ENCODE assay signal across 9 mouse cellular contexts in genomic region chr1:152640195-152640981, GRCm38 (mm10).
DNase-seq lines count a peak whose midpoint lies in the region; ATAC-seq and TF ChIP-seq lines count a peak whose summit lies in the region.
"Had no signal": no experiment of that assay in that cellular context is flagged by ENCODE, and none has a peak within 500 bp of the region (broad histone marks: within the 10 kb centered on the region; RNA-seq: fewer than 3 reads in every experiment).

No protein-coding gene starts in this region.

- 63% methylated on average over 11 of the region's 11 CpGs for WGBS in hindbrain, embryonic 13.5 days
- WGBS in hindbrain, embryonic 11.5 days: 80% methylated on average over 11 of the region's 11 CpGs
- 48% methylated on average over 11 of the region's 11 CpGs for WGBS in embryonic facial prominence, embryonic 13.5 days
- 37% methylated on average over 11 of the region's 11 CpGs for WGBS in heart, embryonic 12.5 days
- WGBS in kidney, postnatal 0 days: 48% methylated on average over 11 of the region's 11 CpGs
- WGBS in limb, embryonic 13.5 days: 33% methylated on average over 11 of the region's 11 CpGs

- H3K4me2 ChIP-seq in hindbrain, embryonic 13.5 days: no peak overlapping the region
- H3K4me2 ChIP-seq in hindbrain, embryonic 11.5 days (replicated peaks; ENCODE audit: low read depth, low read length): no peak overlapping the region
- no peak overlapping the region for H3K4me2 ChIP-seq in embryonic facial prominence, embryonic 13.5 days
- H3K4me2 ChIP-seq in heart, embryonic 12.5 days: no peak overlapping the region
- H3K4me2 ChIP-seq in kidney, postnatal 0 days (ENCODE audit: low read length): no peak overlapping the region
- H3K4me2 ChIP-seq in limb, embryonic 13.5 days (replicated peaks): no peak overlapping the region

- H3K9me3 ChIP-seq in hindbrain, embryonic 13.5 days: no peaks in the 10 kb centered on the region
- H3K9me3 ChIP-seq in hindbrain, embryonic 11.5 days (ENCODE audit: control insufficient read depth, low read length): no peaks in the 10 kb centered on the region
- H3K9me3 ChIP-seq in embryonic facial prominence, embryonic 13.5 days: no peaks in the 10 kb centered on the region
- H3K9me3 ChIP-seq in heart, embryonic 12.5 days (replicated peaks): no peaks in the 10 kb centered on the region
- no peaks in the 10 kb centered on the region for H3K9me3 ChIP-seq in kidney, postnatal 0 days (replicated peaks; ENCODE audit: low read length)
- no peaks in the 10 kb centered on the region for H3K9me3 ChIP-seq in limb, embryonic 13.5 days

- H3K4me3 ChIP-seq in hindbrain, embryonic 13.5 days: no peak overlapping the region
- no peak overlapping the region for H3K4me3 ChIP-seq in hindbrain, embryonic 11.5 days (ENCODE audit: low read depth, low read length)
- no peak overlapping the region for H3K4me3 ChIP-seq in embryonic facial prominence, embryonic 13.5 days
- no peak overlapping the region for H3K4me3 ChIP-seq in heart, embryonic 12.5 days
- no peak overlapping the region for H3K4me3 ChIP-seq in kidney, postnatal 0 days (replicated peaks; ENCODE audit: low read depth, low read length)
- H3K4me3 ChIP-seq in limb, embryonic 13.5 days: no peak overlapping the region
- H3K4me3 ChIP-seq: erythroblast, embryonic 14.5 days had no signal

- H3K36me3 ChIP-seq in hindbrain, embryonic 13.5 days: no peaks in the 10 kb centered on the region
- no peaks in the 10 kb centered on the region for H3K36me3 ChIP-seq in hindbrain, embryonic 11.5 days (ENCODE audit: control insufficient read depth, insufficient read depth, low read length)
- no peaks in the 10 kb centered on the region for H3K36me3 ChIP-seq in embryonic facial prominence, embryonic 13.5 days
- no peaks in the 10 kb centered on the region for H3K36me3 ChIP-seq in heart, embryonic 12.5 days
- H3K36me3 ChIP-seq in kidney, postnatal 0 days (ENCODE audit: insufficient read depth, low read length): no peaks in the 10 kb centered on the region
- no peaks in the 10 kb centered on the region for H3K36me3 ChIP-seq in limb, embryonic 13.5 days

- DNase-seq in hindbrain, embryonic 11.5 days (ENCODE audit: low spot score): no peak
- DNase-seq in kidney, postnatal 0 days (ENCODE audit: low spot score): peak; percentile 65
- DNase-seq in right cerebral cortex, postnatal 36 days (ENCODE audit: low spot score in 2 of 2): peak; percentile 16 to 24
- DNase-seq in B cell, adult 2 months: no peak

- no peak for TF ChIP-seq CTCF in kidney, postnatal 0 days (IDR thresholded peaks at IDR 0.05; ENCODE audit: low read depth)

- ATAC-seq in hindbrain, embryonic 13.5 days (ENCODE audit: low FRiP score): peak; percentile 76
- ATAC-seq in hindbrain, embryonic 11.5 days (ENCODE audit: low FRiP score): no peak
- ATAC-seq in embryonic facial prominence, embryonic 13.5 days (ENCODE audit: insufficient number of reproducible peaks, insufficient read depth, low FRiP score, low TSS enrichment, low read depth): peak; percentile 82
- peak; percentile 73; the same call in 1 of the 2 replicates for ATAC-seq in heart, embryonic 12.5 days (ENCODE audit: insufficient number of reproducible peaks, low FRiP score)
- peak; percentile 59; the same call in 1 of the 2 replicates for ATAC-seq in kidney, postnatal 0 days (replicated peaks; ENCODE audit: low FRiP score, low read depth)
- ATAC-seq in limb, embryonic 13.5 days (ENCODE audit: low FRiP score, low read depth): peak; percentile 91

- peaks cover 14% of the 10 kb centered on the region; the same call in 1 of the 2 replicates for H3K4me1 ChIP-seq in hindbrain, embryonic 13.5 days (replicated peaks)
- H3K4me1 ChIP-seq in hindbrain, embryonic 11.5 days (replicated peaks; ENCODE audit: control insufficient read depth, insufficient read depth, low read length): no peaks in the 10 kb centered on the region
- peaks cover 39% of the 10 kb centered on the region for H3K4me1 ChIP-seq in embryonic facial prominence, embryonic 13.5 days
- H3K4me1 ChIP-seq in heart, embryonic 12.5 days (replicated peaks): peaks cover 24% of the 10 kb centered on the region
- H3K4me1 ChIP-seq in kidney, postnatal 0 days (replicated peaks; ENCODE audit: insufficient read depth, low read length): peaks cover 13% of the 10 kb centered on the region; the same call in 1 of the 2 replicates
- peaks cover 40% of the 10 kb centered on the region for H3K4me1 ChIP-seq in limb, embryonic 13.5 days

- H3K27ac ChIP-seq in hindbrain, embryonic 13.5 days: peak overlapping the region; percentile 49; the same call in 1 of the 2 replicates
- H3K27ac ChIP-seq in hindbrain, embryonic 11.5 days (ENCODE audit: low read depth, low read length): no peak overlapping the region
- H3K27ac ChIP-seq in embryonic facial prominence, embryonic 13.5 days: peak overlapping the region; percentile 82
- peak overlapping the region; percentile 81 for H3K27ac ChIP-seq in heart, embryonic 12.5 days (ENCODE audit: poor library complexity, severe bottlenecking)
- H3K27ac ChIP-seq in kidney, postnatal 0 days: peak overlapping the region; percentile 19; the same call in 1 of the 2 replicates
- peak overlapping the region; percentile 79 for H3K27ac ChIP-seq in limb, embryonic 13.5 days

- no peaks in the 10 kb centered on the region for H3K27me3 ChIP-seq in hindbrain, embryonic 13.5 days
- no peaks in the 10 kb centered on the region for H3K27me3 ChIP-seq in hindbrain, embryonic 11.5 days (ENCODE audit: control insufficient read depth, insufficient read depth, low read length)
- no peaks in the 10 kb centered on the region for H3K27me3 ChIP-seq in embryonic facial prominence, embryonic 13.5 days
- no peaks in the 10 kb centered on the region for H3K27me3 ChIP-seq in heart, embryonic 12.5 days (replicated peaks)
- no peaks in the 10 kb centered on the region for H3K27me3 ChIP-seq in kidney, postnatal 0 days (ENCODE audit: insufficient read depth, low read length)
- H3K27me3 ChIP-seq in limb, embryonic 13.5 days: peaks cover 3% of the 10 kb centered on the region; the same call in 1 of the 2 replicates

- H3K9ac ChIP-seq in hindbrain, embryonic 13.5 days: no peak overlapping the region
- no peak overlapping the region for H3K9ac ChIP-seq in hindbrain, embryonic 11.5 days (ENCODE audit: low read depth, low read length)
- H3K9ac ChIP-seq in embryonic facial prominence, embryonic 13.5 days: no peak overlapping the region
- no peak overlapping the region for H3K9ac ChIP-seq in heart, embryonic 12.5 days
- H3K9ac ChIP-seq in kidney, postnatal 0 days (ENCODE audit: low read depth, low read length): no peak overlapping the region
- H3K9ac ChIP-seq in limb, embryonic 13.5 days: 0 out of 2 replicates have a peak overlapping the region, but pooled peaks have one; percentile 0

Comparison
In these comparisons a context has a peak if more than half of its experiments do, and no peak if none do; other contexts are left out.
1. DNase-seq: peak in kidney, postnatal 0 days (single experiment) and right cerebral cortex, postnatal 36 days (2 of 2); none in hindbrain, embryonic 11.5 days (single experiment) and B cell, adult 2 months (0 of 2).